Mouse (Mus musculus) lung, embryonic 15.5 days (tissue): ENCODE results near the gene Arid4a. TPM values are rescaled to one million over a fixed set of nuclear protein-coding genes. Genes with fewer than 3 reads are reported as not detected.
"Not testable (repeated sequence)": the region's sequence is repeated elsewhere in the genome, so short reads cannot be mapped to it uniquely, and the experiment has no call there.

Experiments
- ATAC-seq: fragments of 200-750 bp; cut with Nextera tagmentation; 2 replicates; pipeline ENCODE4 v1.8.0; 2017; ENCODE audit warnings: moderate number of reproducible peaks, borderline replicate concordance; ENCODE audit not compliant: low FRiP score, low TSS enrichment; ENCODE audit errors: extremely low read depth
- H3K27ac ChIP-seq: fragments of 300-500 bp; sonication (generic); 2 replicates; pipeline ENCODE4 v1.5.1; 2015; ENCODE audit warnings: moderate library complexity, mild to moderate bottlenecking, inconsistent platforms
- H3K27me3 ChIP-seq: fragments of 300-500 bp; sonication (generic); 2 replicates; pipeline ENCODE4 v1.6.1; 2015; ENCODE audit warnings: inconsistent platforms
- H3K36me3 ChIP-seq: fragments of 300-500 bp; sonication (generic); 2 replicates; pipeline ENCODE4 v1.6.1; 2015; ENCODE audit warnings: inconsistent platforms
- H3K4me1 ChIP-seq: fragments of 300-500 bp; sonication (generic); 2 replicates; pipeline ENCODE4 v1.6.1; 2015; ENCODE audit warnings: inconsistent platforms
- H3K4me2 ChIP-seq: fragments of 300-500 bp; sonication (generic); 2 replicates; pipeline ENCODE4 v1.6.1; 2015; ENCODE audit warnings: inconsistent platforms, mild to moderate bottlenecking, moderate library complexity
- H3K4me3 ChIP-seq: fragments of 300-500 bp; sonication (generic); 2 replicates; pipeline ENCODE4 v1.5.1; 2015; ENCODE audit warnings: mild to moderate bottlenecking, inconsistent platforms
- H3K9ac ChIP-seq: fragments of 300-500 bp; sonication (generic); 2 replicates; pipeline ENCODE4 v1.6.1; 2015; ENCODE audit warnings: inconsistent platforms
- H3K9me3 ChIP-seq: fragments of 300-500 bp; sonication (generic); 2 replicates; pipeline ENCODE4 v1.6.1; 2016; ENCODE audit warnings: inconsistent platforms
- WGBS: fragments of 180-500 bp; shearing (Covaris S2); methylation state at CpG from one replicate; pipeline ENCODE4 v1.1.7; 2015; 5-methylcytosine and 5-hydroxymethylcytosine counted together
- polyA plus RNA-seq: library from polyadenylated mRNA; unstranded; fragments of >200 nt; fragmentation: Nextera tagmentation; extraction: Ambion mirVana; gene quantifications from 2 replicates; pipeline ENCODE4 v1.2.1, GENCODE M21; 2015

The Arid4a gene
- polyA plus RNA-seq, 1 experiment from 2014 or later: 39.6 TPM

DNA sequence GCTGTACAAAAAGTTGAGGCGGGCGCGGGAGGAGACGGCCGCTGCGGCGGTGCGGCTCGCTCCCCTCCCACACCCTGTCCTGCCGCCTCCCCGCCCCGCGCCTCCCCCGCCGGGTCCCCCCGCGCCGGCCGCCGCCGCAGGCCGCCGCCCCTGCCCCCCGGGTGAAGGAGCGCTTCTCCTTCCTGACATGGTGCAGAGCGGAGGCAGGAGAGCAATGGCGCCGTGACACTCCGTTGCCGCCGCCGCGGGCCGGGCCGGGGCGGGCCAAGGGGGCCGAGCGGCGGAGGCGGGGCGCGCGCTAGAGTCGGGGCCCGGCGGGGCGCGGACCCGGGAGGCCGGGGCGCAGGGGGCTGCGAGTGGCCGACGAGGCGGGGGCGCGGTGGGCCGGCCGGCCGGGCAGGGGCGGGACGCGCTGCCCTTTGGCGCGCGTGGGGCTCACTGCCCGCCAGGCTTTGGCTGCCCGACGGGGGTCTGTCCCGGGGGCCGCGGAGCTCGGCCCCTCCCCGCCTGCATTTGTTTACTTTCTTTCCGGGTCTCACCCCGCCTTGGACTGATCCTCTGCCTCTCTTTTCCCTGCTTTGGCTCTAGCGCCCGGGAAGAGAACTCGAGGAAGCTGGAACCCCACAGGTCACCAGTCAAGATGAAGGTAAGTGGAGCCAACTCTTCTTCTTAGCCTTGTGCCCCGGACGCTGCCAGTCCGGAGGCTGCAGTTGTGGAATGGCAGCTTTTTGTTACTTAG is 882 bp downstream of the Arid4a start:
- under 1% methylated on average over 57 of the region's 82 CpGs for WGBS
- Histone ChIP-seq H3K9ac (peak overlapping the region; percentile 90), H3K4me2 (peak overlapping the region; percentile 63), H3K4me3 (peak overlapping the region; percentile 100), H3K9me3 (no peaks in the 10 kb centered on the region), H3K27me3 (no peaks in the 10 kb centered on the region), H3K36me3 (peaks cover 39% of the 10 kb centered on the region), H3K4me1 (peaks cover 25% of the 10 kb centered on the region), H3K27ac (peak overlapping the region; percentile 99)
- ATAC-seq: peak; percentile 15

DNA sequence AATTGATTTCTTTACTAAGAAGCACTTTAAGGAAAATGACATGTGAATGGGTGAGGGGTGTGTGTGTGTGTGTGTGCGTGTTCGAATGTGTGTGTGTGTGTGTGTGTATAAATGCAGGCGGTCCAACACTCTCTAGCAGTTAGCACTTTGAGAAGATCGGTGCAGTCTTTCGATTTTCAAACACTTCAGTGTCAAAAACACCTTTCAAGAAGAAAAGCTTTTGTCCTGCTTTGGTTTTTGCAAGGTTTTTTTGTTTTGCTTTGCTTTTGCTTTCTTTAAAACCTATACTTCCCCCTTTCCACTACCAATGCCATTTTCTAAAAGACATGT is 1.4 kb downstream of the Arid4a start:
- ATAC-seq: no peak
- H3K36me3 ChIP-seq: peaks cover 41% of the 10 kb centered on the region
- H3K27me3 ChIP-seq: no peaks in the 10 kb centered on the region
- H3K27ac ChIP-seq: peak overlapping the region; percentile 99
- H3K4me2 ChIP-seq: peak overlapping the region; percentile 63
- peak overlapping the region; percentile 90 for H3K9ac ChIP-seq
- 5% methylated on average over 5 of the region's 5 CpGs for WGBS
- H3K9me3 ChIP-seq: no peaks in the 10 kb centered on the region
- peak overlapping the region; percentile 100 for H3K4me3 ChIP-seq
- H3K4me1 ChIP-seq: peaks cover 20% of the 10 kb centered on the region

DNA sequence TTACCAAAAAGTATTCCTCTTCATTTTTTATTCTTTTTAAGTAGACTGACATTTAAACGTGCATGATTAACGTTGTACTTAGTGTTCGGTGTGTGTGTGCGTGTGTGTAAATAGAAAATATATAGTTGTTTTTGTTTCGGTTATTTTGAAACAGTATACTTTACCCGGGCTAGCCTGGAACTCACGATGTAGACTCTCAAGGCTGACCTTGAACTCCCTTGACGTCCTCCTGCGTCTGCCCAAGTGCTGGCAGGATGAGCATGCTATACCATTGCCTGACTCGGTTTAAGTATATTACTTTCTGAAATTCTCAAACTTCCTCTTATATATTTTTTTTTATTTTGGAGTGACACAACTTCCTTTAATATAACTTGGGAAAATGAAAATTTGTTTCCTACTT is 2.0 kb downstream of the Arid4a start:
- Histone ChIP-seq H3K4me3 (peak overlapping the region; percentile 100), H3K27ac (no peak overlapping the region), H3K9ac (0 out of 2 replicates have a peak overlapping the region, but pooled peaks have one; percentile 90), H3K9me3 (no peaks in the 10 kb centered on the region), H3K27me3 (no peaks in the 10 kb centered on the region), H3K4me1 (peaks cover 16% of the 10 kb centered on the region), H3K4me2 (peak overlapping the region; percentile 63; the same call in 1 of the 2 replicates), H3K36me3 (peaks cover 42% of the 10 kb centered on the region)
- 75% methylated on average over 10 of the region's 10 CpGs for WGBS
- no peak for ATAC-seq

DNA sequence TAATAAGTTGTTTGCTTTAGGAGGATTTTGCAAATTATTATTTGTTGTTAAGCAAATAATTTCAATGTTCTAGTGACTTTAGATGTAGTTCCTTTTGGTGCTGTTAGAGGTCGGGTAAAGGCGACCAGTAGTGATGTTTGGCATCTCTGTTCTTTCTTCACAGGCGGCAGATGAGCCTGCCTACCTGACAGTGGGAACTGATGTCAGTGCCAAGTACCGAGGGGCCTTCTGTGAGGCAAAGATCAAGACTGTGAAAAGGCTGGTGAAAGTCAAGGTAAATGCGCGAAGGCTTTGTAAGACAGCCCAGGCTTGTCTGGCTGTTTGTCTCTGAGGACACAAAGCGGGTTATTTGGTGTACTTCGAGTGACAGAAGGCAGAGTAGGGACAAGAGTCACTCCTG is 3.4 kb downstream of the Arid4a start:
- no peaks in the 10 kb centered on the region for H3K9me3 ChIP-seq
- H3K27ac ChIP-seq: no peak overlapping the region
- WGBS: 89% methylated on average over 8 of the region's 8 CpGs
- ATAC-seq: no peak
- H3K27me3 ChIP-seq: no peaks in the 10 kb centered on the region
- peaks cover 46% of the 10 kb centered on the region for H3K36me3 ChIP-seq
- no peak overlapping the region for H3K4me2 ChIP-seq
- no peak overlapping the region for H3K4me3 ChIP-seq
- H3K9ac ChIP-seq: no peak overlapping the region
- peaks cover 6% of the 10 kb centered on the region for H3K4me1 ChIP-seq

DNA sequence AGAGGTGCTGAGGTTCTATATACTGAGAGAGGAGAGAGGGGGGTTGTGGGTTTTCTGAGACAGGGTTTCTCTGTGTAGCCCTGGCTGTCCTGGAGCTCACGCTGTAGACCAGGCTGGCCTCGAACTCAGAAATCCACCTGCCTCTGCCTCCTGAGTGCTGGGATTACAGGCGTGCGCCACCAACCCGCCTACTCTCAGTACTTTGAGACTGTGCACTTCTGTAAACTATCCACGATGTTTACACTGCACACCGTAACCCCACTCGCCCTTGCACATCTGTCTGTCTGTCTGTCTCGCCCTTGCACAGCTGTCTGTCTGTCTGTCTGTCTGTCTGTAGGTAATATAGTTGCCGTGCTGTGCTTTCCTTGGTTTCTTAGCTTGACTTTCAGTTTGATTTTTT is 8.6 kb downstream of the Arid4a start:
- H3K4me2 ChIP-seq: no peak overlapping the region
- no peaks in the 10 kb centered on the region for H3K9me3 ChIP-seq
- H3K27me3 ChIP-seq: no peaks in the 10 kb centered on the region
- H3K9ac ChIP-seq: no peak overlapping the region
- no peak overlapping the region for H3K27ac ChIP-seq
- peaks cover 86% of the 10 kb centered on the region for H3K36me3 ChIP-seq
- no peak overlapping the region for H3K4me3 ChIP-seq
- ATAC-seq: no peak
- 94% methylated on average over 10 of the region's 10 CpGs for WGBS
- no peaks in the 10 kb centered on the region for H3K4me1 ChIP-seq

DNA sequence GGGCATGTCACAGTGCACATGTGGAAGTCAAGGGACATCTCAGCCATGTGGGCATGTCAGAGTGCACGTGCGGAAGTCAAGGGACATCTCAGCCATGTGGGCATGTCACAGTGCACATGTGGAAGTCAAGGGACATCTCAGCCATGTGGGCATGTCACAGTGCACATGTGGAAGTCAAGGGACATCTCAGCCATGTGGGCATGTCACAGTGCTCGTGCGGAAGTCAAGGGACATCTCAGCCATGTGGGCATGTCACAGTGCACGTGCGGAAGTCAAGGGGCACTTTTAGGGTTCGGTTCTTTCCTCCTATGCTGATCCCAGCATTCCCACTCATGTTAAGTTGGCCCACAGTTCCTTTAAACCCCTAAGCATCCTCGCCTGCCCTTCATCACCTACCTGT is 12.5 kb downstream of the Arid4a start:
- not testable (repeated sequence) for H3K27me3 ChIP-seq, H3K4me3 ChIP-seq, H3K9ac ChIP-seq, H3K4me2 ChIP-seq, ATAC-seq, H3K9me3 ChIP-seq, H3K4me1 ChIP-seq, H3K27ac ChIP-seq
- H3K36me3 ChIP-seq: peaks cover 67% of the 10 kb centered on the region
- 93% methylated on average over 8 of the region's 8 CpGs for WGBS

DNA sequence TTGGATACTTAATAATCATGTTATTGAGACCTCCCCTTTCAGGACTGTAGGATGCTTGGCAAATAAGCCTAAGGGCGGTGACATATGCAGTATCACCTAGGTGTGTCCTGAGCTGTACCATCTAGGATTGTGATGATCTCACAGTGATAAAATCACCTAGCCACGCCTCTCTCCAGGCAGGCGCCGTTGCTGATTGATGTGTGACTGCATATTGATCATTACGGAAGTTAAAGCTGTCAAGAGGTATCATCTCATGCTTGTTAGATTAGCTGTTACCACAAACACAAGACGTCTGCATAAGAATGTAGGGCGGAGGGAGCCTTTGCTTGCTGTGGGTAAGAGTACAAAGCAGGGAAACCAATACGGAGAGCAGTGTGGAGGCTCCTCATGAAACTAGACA is 14.5 kb downstream of the Arid4a start:
- Histone ChIP-seq H3K4me3 (no peak overlapping the region), H3K27me3 (no peaks in the 10 kb centered on the region), H3K4me1 (no peaks in the 10 kb centered on the region), H3K9me3 (no peaks in the 10 kb centered on the region), H3K36me3 (peaks cover 48% of the 10 kb centered on the region), H3K4me2 (no peak overlapping the region), H3K27ac (no peak overlapping the region), H3K9ac (no peak overlapping the region)
- 77% methylated on average over 8 of the region's 8 CpGs for WGBS
- no peak for ATAC-seq

DNA sequence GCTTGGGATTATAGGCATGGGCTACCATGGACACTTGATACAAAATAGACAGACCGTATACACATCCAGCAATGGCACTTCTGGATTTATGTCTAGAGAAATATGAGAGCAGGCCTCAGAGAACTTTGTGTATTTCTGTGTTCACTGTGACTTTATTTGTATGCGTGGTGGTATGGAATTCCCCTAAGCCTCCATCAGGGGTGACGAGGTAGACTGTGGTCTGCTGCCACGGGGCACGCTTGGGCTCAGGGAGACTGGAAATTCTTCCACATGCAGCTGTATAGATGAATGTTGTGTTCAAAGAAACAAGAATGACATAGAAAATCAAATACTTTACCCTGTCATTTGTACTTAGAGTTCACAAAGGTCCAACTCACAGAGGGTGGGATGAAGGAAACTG is 14.9 kb downstream of the Arid4a start:
- H3K36me3 ChIP-seq: peaks cover 44% of the 10 kb centered on the region
- ATAC-seq: no peak
- no peak overlapping the region for H3K9ac ChIP-seq
- H3K27me3 ChIP-seq: no peaks in the 10 kb centered on the region
- WGBS: 96% methylated on average over 5 of the region's 5 CpGs
- H3K4me2 ChIP-seq: no peak overlapping the region
- H3K9me3 ChIP-seq: no peaks in the 10 kb centered on the region
- no peaks in the 10 kb centered on the region for H3K4me1 ChIP-seq
- no peak overlapping the region for H3K27ac ChIP-seq
- H3K4me3 ChIP-seq: no peak overlapping the region

DNA sequence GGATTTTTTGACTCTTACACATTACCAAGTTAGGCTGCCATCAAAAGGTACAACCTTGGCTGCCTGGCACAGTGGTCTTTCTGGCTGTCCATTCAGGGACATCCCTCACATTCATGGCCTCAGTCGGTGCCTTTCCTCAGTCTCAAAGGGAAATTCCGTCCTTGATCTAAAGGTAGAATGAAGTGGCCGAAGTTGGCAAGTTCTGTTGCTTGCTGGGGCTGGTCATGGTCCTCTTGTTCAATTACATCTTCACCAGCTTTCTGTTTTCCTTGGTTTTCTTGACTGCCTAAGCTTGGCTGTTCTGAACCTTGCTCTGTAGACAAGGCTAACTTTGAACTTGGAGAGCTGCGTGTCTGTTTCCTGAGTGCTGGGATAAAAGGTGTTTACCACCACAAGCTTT is 20.0 kb downstream of the Arid4a start:
- peaks cover 30% of the 10 kb centered on the region for H3K36me3 ChIP-seq
- WGBS: 90% methylated on average over 4 of the region's 4 CpGs

DNA sequence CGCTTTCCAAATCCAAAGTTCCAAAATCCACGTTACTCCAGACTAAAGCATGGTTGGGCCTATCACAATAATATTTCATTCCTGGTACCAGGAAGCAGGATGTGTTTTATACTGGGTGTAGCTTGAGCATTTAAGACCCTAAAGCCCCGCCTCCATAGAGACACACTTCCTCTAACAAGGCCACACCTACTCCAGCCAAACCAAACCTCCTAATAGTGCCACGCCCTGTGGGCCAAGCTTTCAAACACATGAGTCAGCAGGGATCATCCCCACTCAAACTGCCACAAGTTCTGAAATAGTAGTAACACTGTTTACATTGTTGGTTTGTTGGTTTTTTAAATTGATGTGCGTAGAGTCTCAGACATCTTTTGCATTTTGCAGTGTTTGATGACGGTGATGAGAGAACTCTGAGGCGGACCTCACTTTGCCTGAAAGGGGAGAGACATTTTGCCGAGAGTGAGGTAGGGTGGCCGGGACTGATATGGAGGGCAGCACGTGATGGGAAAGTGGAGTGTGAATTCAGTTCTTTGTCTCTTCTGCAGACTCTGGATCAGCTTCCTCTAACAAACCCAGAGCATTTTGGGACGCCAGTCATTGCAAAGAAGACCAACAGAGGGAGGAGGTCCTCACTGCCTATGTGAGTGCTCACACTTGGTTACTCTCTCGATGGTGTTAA is 21.1 kb downstream of the Arid4a start:
- 89% methylated on average over 12 of the region's 12 CpGs for WGBS
- Histone ChIP-seq H3K27ac (no peak overlapping the region), H3K27me3 (no peaks in the 10 kb centered on the region), H3K9ac (no peak overlapping the region), H3K4me1 (no peaks in the 10 kb centered on the region), H3K4me2 (no peak overlapping the region), H3K36me3 (peaks cover 36% of the 10 kb centered on the region), H3K4me3 (no peak overlapping the region), H3K9me3 (no peaks in the 10 kb centered on the region)
- no peak for ATAC-seq

More for the DNA sequence above, 20.0 kb downstream of the Arid4a start:
- H3K27me3 ChIP-seq: no peaks in the 10 kb centered on the region
- H3K9me3 ChIP-seq: no peaks in the 10 kb centered on the region
- H3K4me1 ChIP-seq: no peaks in the 10 kb centered on the region
- H3K9ac ChIP-seq: no peak overlapping the region
- no peak overlapping the region for H3K27ac ChIP-seq
- no peak overlapping the region for H3K4me3 ChIP-seq
- no peak for ATAC-seq
- H3K4me2 ChIP-seq: no peak overlapping the region

DNA sequence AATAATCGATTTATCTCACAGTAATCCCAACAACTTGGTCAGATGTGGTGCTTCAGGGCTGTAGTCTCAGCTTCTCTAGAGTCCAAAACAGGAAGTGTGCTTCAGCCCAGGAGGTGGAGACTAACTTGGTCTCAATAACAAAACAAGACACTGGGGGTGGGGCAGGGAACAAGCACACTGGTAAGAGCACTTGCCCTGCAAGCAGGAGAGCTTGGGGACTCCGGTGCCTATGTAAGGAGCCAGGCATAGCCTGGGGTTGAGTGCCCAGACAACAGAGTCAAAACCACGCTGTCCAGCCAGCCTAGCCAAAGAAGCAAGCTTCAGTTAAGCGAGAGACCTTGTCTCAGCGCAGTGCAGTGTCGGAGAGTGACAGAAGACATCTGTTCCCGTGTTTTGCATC is 24.7 kb downstream of the Arid4a start:
- ATAC-seq: no peak
- Histone ChIP-seq H3K9me3 (no peaks in the 10 kb centered on the region), H3K4me2 (no peak overlapping the region), H3K9ac (no peak overlapping the region), H3K27me3 (no peaks in the 10 kb centered on the region), H3K27ac (no peak overlapping the region), H3K36me3 (peaks cover 47% of the 10 kb centered on the region), H3K4me3 (no peak overlapping the region), H3K4me1 (no peaks in the 10 kb centered on the region)
- 79% methylated on average over 7 of the region's 7 CpGs for WGBS

DNA sequence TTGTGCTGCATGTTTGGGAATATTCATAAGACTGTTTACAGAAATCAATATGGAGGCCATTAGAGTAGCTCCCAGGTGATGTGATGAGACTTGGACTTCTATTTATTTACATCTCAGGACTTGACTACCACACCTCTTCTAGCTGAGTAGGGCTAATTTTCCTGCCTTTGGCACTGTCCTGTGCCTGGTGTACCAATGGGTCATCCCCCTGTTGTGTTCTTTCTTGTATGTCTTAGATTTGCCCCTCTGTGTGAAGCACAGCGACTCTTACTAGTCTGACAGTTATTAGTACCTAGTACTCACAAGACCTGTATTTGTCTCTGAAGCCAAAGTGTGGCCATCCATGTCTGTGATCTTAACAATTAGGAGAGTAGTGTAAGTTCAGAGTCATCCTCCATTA is 26.7 kb downstream of the Arid4a start:
- Histone ChIP-seq H3K4me2 (no peak overlapping the region), H3K27ac (no peak overlapping the region), H3K27me3 (no peaks in the 10 kb centered on the region), H3K4me1 (0 out of 2 replicates have a peak, but pooled peaks cover under 1% of the 10 kb centered on the region), H3K9ac (no peak overlapping the region), H3K9me3 (no peaks in the 10 kb centered on the region), H3K4me3 (no peak overlapping the region), H3K36me3 (peaks cover 51% of the 10 kb centered on the region)
- 97% methylated on average over 1 of the region's 1 CpGs for WGBS
- no peak for ATAC-seq
